Mouse (Mus musculus) liver, embryonic 14.5 days (tissue): ENCODE measurements around the gene Nipsnap1.

Experiments
- CTCF ChIP-seq: IDR thresholded peaks from 2 replicates; pipeline ENCODE4 v1.5.1; 2016; ENCODE audit warnings: antibody characterized with exemption, low read depth, control low read depth
- EP300 ChIP-seq: IDR thresholded peaks from 2 replicates; pipeline ENCODE4 v1.6.1; 2016; ENCODE audit warnings: antibody characterized with exemption, low read depth

DNA sequence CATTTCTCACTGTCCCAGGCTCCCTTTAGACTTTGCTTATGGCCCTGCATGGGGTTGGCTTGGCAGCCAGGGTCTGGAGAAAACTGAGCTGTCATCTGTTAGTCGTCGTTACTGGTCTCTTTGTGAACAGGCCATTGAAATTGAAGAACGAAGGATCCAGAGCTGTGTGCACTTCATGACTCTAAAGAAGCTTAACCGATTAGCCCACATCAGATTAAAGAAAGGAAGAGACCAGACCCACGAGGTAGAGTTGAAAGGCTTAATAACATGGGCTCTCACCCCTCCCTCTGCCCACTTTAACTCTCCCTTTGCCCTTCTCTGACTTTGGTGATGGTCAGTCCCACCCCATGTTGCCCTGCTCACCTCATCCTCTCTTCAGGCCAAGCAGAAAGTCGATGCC is 28.2 kb downstream of the Nipsnap1 start:
- no peak for TF ChIP-seq CTCF
- TF ChIP-seq EP300, result no peak
